Mouse (Mus musculus): ENCODE results near the gene Olfr186. TPM values are rescaled to one million over a fixed set of nuclear protein-coding genes. Genes with fewer than 3 reads are reported as not detected.

Olfr186 gene
- not detected in 2 replicates for polyA plus RNA-seq (2012; ENCODE audit: low replicate concordance)

GRCm38 (mm10) chr16:59030191-59030590 lies at the start of gene Olfr186:
TSS of gene Olfr186 (minus strand) at chr16:59030291.

GRCm38 (mm10) chr16:59077905-59078304 lies 47.8 kb upstream of the Olfr186 start, which contains the start of gene Olfr190:
TSS of gene Olfr190 (minus strand) at chr16:59078005.

GRCm38 (mm10) chr16:59039710-59040109 lies 9.6 kb upstream of the Olfr186 start, which contains the start of gene Olfr187:
TSS of gene Olfr187 (minus strand) at chr16:59039767.

GRCm38 (mm10) chr16:58995057-58995456 lies 35.0 kb downstream of the Olfr186 start, which contains the start of gene Olfr183:
TSS of gene Olfr183 (plus strand) at chr16:58995357.

Other genes starting within 250 kb of the Olfr186 start
- not detected in 2 replicates for gene Olfr173, start 230.0 kb downstream of the Olfr186 start, polyA plus RNA-seq (2012; ENCODE audit: low replicate concordance)
- gene Olfr175-ps1, start 203.5 kb downstream of the Olfr186 start, polyA plus RNA-seq (2012; ENCODE audit: low replicate concordance), result not detected in 2 replicates
- gene Olfr177, start 155.5 kb downstream of the Olfr186 start, polyA plus RNA-seq (2012; ENCODE audit: low replicate concordance), result not detected in 2 replicates
- not detected in 2 replicates for gene Olfr178, start 138.2 kb downstream of the Olfr186 start, polyA plus RNA-seq (2012; ENCODE audit: low replicate concordance)
- gene Olfr181, start 101.5 kb downstream of the Olfr186 start, polyA plus RNA-seq (2012; ENCODE audit: low replicate concordance), result not detected in 2 replicates
- gene Olfr180, start 100.9 kb downstream of the Olfr186 start, polyA plus RNA-seq (2012; ENCODE audit: low replicate concordance), result not detected in 2 replicates
- not detected in 2 replicates for gene Olfr183, start 34.9 kb downstream of the Olfr186 start, polyA plus RNA-seq (2012; ENCODE audit: low replicate concordance)
- not detected in 2 replicates for gene Olfr187, start 9.5 kb upstream of the Olfr186 start, polyA plus RNA-seq (2012; ENCODE audit: low replicate concordance)
- gene Olfr190, start 47.7 kb upstream of the Olfr186 start, polyA plus RNA-seq (2012; ENCODE audit: low replicate concordance), result not detected in 2 replicates
- not detected in 2 replicates for gene Olfr191, start 59.5 kb upstream of the Olfr186 start, polyA plus RNA-seq (2012; ENCODE audit: low replicate concordance)
- not detected in 2 replicates for gene Olfr193, start 81.6 kb upstream of the Olfr186 start, polyA plus RNA-seq (2012; ENCODE audit: low replicate concordance)
- not detected in 2 replicates for gene Olfr194, start 90.8 kb upstream of the Olfr186 start, polyA plus RNA-seq (2012; ENCODE audit: low replicate concordance)
- gene Olfr195, start 116.8 kb upstream of the Olfr186 start, polyA plus RNA-seq (2012; ENCODE audit: low replicate concordance), result not detected in 2 replicates
- gene Olfr196, start 140.2 kb upstream of the Olfr186 start, polyA plus RNA-seq (2012; ENCODE audit: low replicate concordance), result not detected in 2 replicates
- not detected in 2 replicates for gene Olfr198, start 173.2 kb upstream of the Olfr186 start, polyA plus RNA-seq (2012; ENCODE audit: low replicate concordance)
- gene Olfr199, start 189.5 kb upstream of the Olfr186 start, polyA plus RNA-seq (2012; ENCODE audit: low replicate concordance), result not detected in 2 replicates
- not detected in 2 replicates for gene Olfr201, start 242.3 kb upstream of the Olfr186 start, polyA plus RNA-seq (2012; ENCODE audit: low replicate concordance)

All from hematopoietic multipotent progenitor cell, adult 10-12 weeks (in vitro differentiated cells).